Mouse (Mus musculus) cortical plate, adult 2 months (tissue): ENCODE measurements around the gene Olfr90.

Source experiments
- CTCF ChIP-seq: fragments of 200-500 bp; IDR thresholded peaks from 2 replicates; pipeline ENCODE4 v1.5.1; 2011; ENCODE audit warnings: mild to moderate bottlenecking, control low read depth, low read length; ENCODE audit not compliant: insufficient read depth; ENCODE audit errors: extremely low read depth
- POLR2A ChIP-seq: fragments of 200-500 bp; IDR thresholded peaks from 2 replicates; pipeline ENCODE4 v1.6.1; 2011; ENCODE audit warnings: mild to moderate bottlenecking, low read length, control low read depth; ENCODE audit not compliant: insufficient read depth; ENCODE audit errors: extremely low read depth

- TF ChIP-seq CTCF (peak; percentile 83), POLR2A (no peak)
These were observed 5.0 kb downstream of the Olfr90 start for GRCm38 (mm10) chr17:37083327-37083726.
